In the genomic region with DNA sequence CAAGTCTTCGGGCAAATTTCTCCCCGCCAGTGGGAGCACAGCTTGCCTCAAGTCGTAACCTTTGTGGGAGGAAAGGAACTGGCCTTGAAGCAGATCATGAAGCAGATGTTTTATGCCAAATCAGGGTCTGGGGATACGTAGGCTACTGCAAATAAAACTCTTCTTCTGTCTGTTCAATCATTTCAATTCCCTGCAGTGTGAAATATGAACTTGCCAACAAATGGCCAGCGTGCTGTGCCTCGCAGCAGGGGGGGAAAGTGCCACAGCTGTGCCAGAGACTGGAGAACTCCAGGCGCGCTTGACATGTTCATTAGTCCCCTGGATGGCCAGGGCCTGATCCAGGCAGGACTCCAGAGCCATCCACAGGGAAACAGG, we compare ENCODE assay signal across 16 mouse cellular contexts.
DNase-seq lines count a peak whose midpoint lies in the region; ATAC-seq lines count a peak whose summit lies in the region.
"Had no signal": no experiment of that assay in that cellular context is flagged by ENCODE, and none has a peak within 500 bp of the region (broad histone marks: within the 10 kb centered on the region; RNA-seq: fewer than 3 reads in every experiment).

No protein-coding gene starts in this region.

- no peak for ATAC-seq in embryonic facial prominence, embryonic 13.5 days (ENCODE audit: insufficient number of reproducible peaks, insufficient read depth, low FRiP score, low TSS enrichment, low read depth)
- peak; percentile 53; the same call in 1 of the 2 replicates for ATAC-seq in hindbrain, embryonic 16.5 days
- ATAC-seq in neural tube, embryonic 13.5 days (ENCODE audit: low read depth): peak; percentile 73
- no peak for ATAC-seq in erythroblast, adult 5-6 weeks (replicated peaks; ENCODE audit: low FRiP score, poor library complexity, severe bottlenecking)
- ATAC-seq: forebrain, postnatal 0 days had no signal

- 73% methylated on average over 8 of the region's 8 CpGs for WGBS in heart, embryonic 10.5 days
- 26% methylated on average over 8 of the region's 8 CpGs for WGBS in embryonic facial prominence, embryonic 13.5 days
- 31% methylated on average over 8 of the region's 8 CpGs for WGBS in hindbrain, embryonic 16.5 days
- 25% methylated on average over 8 of the region's 8 CpGs for WGBS in neural tube, embryonic 13.5 days

- DNase-seq in heart, embryonic 10.5 days (ENCODE audit: low spot score): peak; percentile 50
- DNase-seq in heart, postnatal 4 days: no peak
- DNase-seq in frontal cortex, postnatal 14 days (ENCODE audit: low spot score in 2 of 2): no peak
- DNase-seq: adrenal gland, adult 8-10 months; forebrain, postnatal 0 days; heart, adult 2 months; kidney, postnatal 4 days; lung, postnatal 36 days; thymus, postnatal 4 days had no signal

- H3K9me3 ChIP-seq in heart, embryonic 10.5 days: no peaks in the 10 kb centered on the region
- H3K9me3 ChIP-seq in embryonic facial prominence, embryonic 13.5 days: no peaks in the 10 kb centered on the region
- H3K9me3 ChIP-seq in hindbrain, embryonic 16.5 days (ENCODE audit: control insufficient read depth, low read length): no peaks in the 10 kb centered on the region
- H3K9me3 ChIP-seq in neural tube, embryonic 13.5 days: no peaks in the 10 kb centered on the region

- no peak overlapping the region for H3K4me3 ChIP-seq in heart, embryonic 10.5 days
- H3K4me3 ChIP-seq in embryonic facial prominence, embryonic 13.5 days: no peak overlapping the region
- H3K4me3 ChIP-seq in hindbrain, embryonic 16.5 days (ENCODE audit: low read length): no peak overlapping the region
- H3K4me3 ChIP-seq in neural tube, embryonic 13.5 days: no peak overlapping the region
- H3K4me3 ChIP-seq: heart, adult 2 months; left cerebral cortex, adult 2 months; myocyte had no signal

- no peak overlapping the region for H3K9ac ChIP-seq in embryonic facial prominence, embryonic 13.5 days
- no peak overlapping the region for H3K9ac ChIP-seq in hindbrain, embryonic 16.5 days (ENCODE audit: low read depth, low read length)
- no peak overlapping the region for H3K9ac ChIP-seq in neural tube, embryonic 13.5 days
- H3K9ac ChIP-seq: forebrain, postnatal 0 days; liver, embryonic 14.5 days had no signal

- no peaks in the 10 kb centered on the region for H3K36me3 ChIP-seq in heart, embryonic 10.5 days
- no peaks in the 10 kb centered on the region for H3K36me3 ChIP-seq in embryonic facial prominence, embryonic 13.5 days
- no peaks in the 10 kb centered on the region for H3K36me3 ChIP-seq in hindbrain, embryonic 16.5 days (ENCODE audit: control insufficient read depth, insufficient read depth, low read length)
- H3K36me3 ChIP-seq in neural tube, embryonic 13.5 days: no peaks in the 10 kb centered on the region

- no peaks in the 10 kb centered on the region for H3K4me1 ChIP-seq in heart, embryonic 10.5 days
- peaks cover 27% of the 10 kb centered on the region for H3K4me1 ChIP-seq in embryonic facial prominence, embryonic 13.5 days
- peaks cover 14% of the 10 kb centered on the region for H3K4me1 ChIP-seq in hindbrain, embryonic 16.5 days (ENCODE audit: control insufficient read depth, insufficient read depth, low read depth, low read length)
- H3K4me1 ChIP-seq in neural tube, embryonic 13.5 days (replicated peaks): peaks cover 23% of the 10 kb centered on the region

- no peaks in the 10 kb centered on the region for H3K27me3 ChIP-seq in heart, embryonic 10.5 days (ENCODE audit: insufficient read depth, poor library complexity, severe bottlenecking)
- H3K27me3 ChIP-seq in embryonic facial prominence, embryonic 13.5 days: no peaks in the 10 kb centered on the region
- H3K27me3 ChIP-seq in hindbrain, embryonic 16.5 days (replicated peaks; ENCODE audit: control insufficient read depth, insufficient read depth, low read length): no peaks in the 10 kb centered on the region
- no peaks in the 10 kb centered on the region for H3K27me3 ChIP-seq in neural tube, embryonic 13.5 days

- H3K4me2 ChIP-seq in embryonic facial prominence, embryonic 13.5 days: peak overlapping the region; percentile 18; the same call in 1 of the 2 replicates
- no peak overlapping the region for H3K4me2 ChIP-seq in hindbrain, embryonic 16.5 days (ENCODE audit: low read length)
- H3K4me2 ChIP-seq in neural tube, embryonic 13.5 days: no peak overlapping the region

- no peak overlapping the region for H3K27ac ChIP-seq in heart, embryonic 10.5 days
- no peak overlapping the region for H3K27ac ChIP-seq in embryonic facial prominence, embryonic 13.5 days
- no peak overlapping the region for H3K27ac ChIP-seq in hindbrain, embryonic 16.5 days (ENCODE audit: low read depth, low read length)
- peak overlapping the region; percentile 73 for H3K27ac ChIP-seq in neural tube, embryonic 13.5 days (replicated peaks)
- H3K27ac ChIP-seq: heart, adult 2 months; left cerebral cortex, adult 2 months; liver, embryonic 14.5 days had no signal

Comparison
In these comparisons a context has a peak if more than half of its experiments do, and no peak if none do; other contexts are left out.
1. ATAC-seq: peak in hindbrain, embryonic 16.5 days (single experiment) and neural tube, embryonic 13.5 days (single experiment); none in embryonic facial prominence, embryonic 13.5 days (single experiment) and erythroblast, adult 5-6 weeks (single experiment).